Mouse (Mus musculus): ENCODE results near the gene Sec16a. TPM values are rescaled to one million over a fixed set of nuclear protein-coding genes. Genes with fewer than 3 reads are reported as not detected.

Gene Sec16a
- polyA plus RNA-seq, 1 experiment: 69.0 TPM

GRCm38 (mm10) chr2:26485710-26486109, 40.7 kb upstream of the Sec16a start:
- no peak overlapping the region for H3K4me3 ChIP-seq (replicated peaks; ENCODE audit: extremely low read depth, low read depth, low read length)
- WGBS: 41% methylated on average over 7 of the region's 7 CpGs
- peaks cover 67% of the 10 kb centered on the region for H3K4me1 ChIP-seq (ENCODE audit: control insufficient read depth, insufficient read depth, low read length)
- no peak for TF ChIP-seq POLR2A (IDR thresholded peaks at IDR 0.05; ENCODE audit: borderline replicate concordance, extremely low read depth, low read depth, low read length)
- no peak for TF ChIP-seq CTCF (IDR thresholded peaks at IDR 0.05; ENCODE audit: insufficient read depth, low read length)
- DNase-seq: no peak

GRCm38 (mm10) chr2:26485278-26485677, 40.3 kb upstream of the Sec16a start:
- no peak for DNase-seq
- peaks cover 64% of the 10 kb centered on the region for H3K4me1 ChIP-seq (ENCODE audit: control insufficient read depth, insufficient read depth, low read length)
- no peak overlapping the region for H3K4me3 ChIP-seq (replicated peaks; ENCODE audit: extremely low read depth, low read depth, low read length)
- TF ChIP-seq POLR2A (IDR thresholded peaks at IDR 0.05; ENCODE audit: borderline replicate concordance, extremely low read depth, low read depth, low read length) (no peak), CTCF (IDR thresholded peaks at IDR 0.05; ENCODE audit: insufficient read depth, low read length) (no peak)
- 62% methylated on average over 9 of the region's 9 CpGs for WGBS

GRCm38 (mm10) chr2:26484169-26484568, 39.2 kb upstream of the Sec16a start:
- peaks cover 58% of the 10 kb centered on the region for H3K4me1 ChIP-seq (ENCODE audit: control insufficient read depth, insufficient read depth, low read length)
- DNase-seq: no peak
- 81% methylated on average over 10 of the region's 10 CpGs for WGBS
- H3K4me3 ChIP-seq (replicated peaks; ENCODE audit: extremely low read depth, low read depth, low read length): no peak overlapping the region
- TF ChIP-seq POLR2A (IDR thresholded peaks at IDR 0.05; ENCODE audit: borderline replicate concordance, extremely low read depth, low read depth, low read length) (no peak), CTCF (IDR thresholded peaks at IDR 0.05; ENCODE audit: insufficient read depth, low read length) (no peak)

- WGBS: 30% methylated on average over 13 of the region's 13 CpGs
- H3K4me3 ChIP-seq (replicated peaks; ENCODE audit: extremely low read depth, low read depth, low read length): no peak overlapping the region
- no peak for DNase-seq
- TF ChIP-seq CTCF (IDR thresholded peaks at IDR 0.05; ENCODE audit: insufficient read depth, low read length) (no peak), POLR2A (IDR thresholded peaks at IDR 0.05; ENCODE audit: borderline replicate concordance, extremely low read depth, low read depth, low read length) (no peak)
- H3K4me1 ChIP-seq (ENCODE audit: control insufficient read depth, insufficient read depth, low read length): peaks cover 50% of the 10 kb centered on the region
These were observed 38.3 kb upstream of the Sec16a start for GRCm38 (mm10) chr2:26483230-26483869.

GRCm38 (mm10) chr2:26482824-26483223, 37.8 kb upstream of the Sec16a start:
- WGBS: 50% methylated on average over 3 of the region's 3 CpGs
- H3K4me1 ChIP-seq (ENCODE audit: control insufficient read depth, insufficient read depth, low read length): peaks cover 45% of the 10 kb centered on the region
- DNase-seq: no peak

GRCm38 (mm10) chr2:26481724-26482495, 36.9 kb upstream of the Sec16a start:
- H3K4me3 ChIP-seq (replicated peaks; ENCODE audit: extremely low read depth, low read depth, low read length): no peak overlapping the region
- TF ChIP-seq POLR2A (IDR thresholded peaks at IDR 0.05; ENCODE audit: borderline replicate concordance, extremely low read depth, low read depth, low read length): no peak
- TF ChIP-seq CTCF (IDR thresholded peaks at IDR 0.05; ENCODE audit: insufficient read depth, low read length): no peak
- H3K4me1 ChIP-seq (ENCODE audit: control insufficient read depth, insufficient read depth, low read length): peaks cover 36% of the 10 kb centered on the region

More at GRCm38 (mm10) chr2:26482824-26483223, 37.8 kb upstream of the Sec16a start:
- no peak overlapping the region for H3K4me3 ChIP-seq (replicated peaks; ENCODE audit: extremely low read depth, low read depth, low read length)
- TF ChIP-seq CTCF (IDR thresholded peaks at IDR 0.05; ENCODE audit: insufficient read depth, low read length) (no peak), POLR2A (IDR thresholded peaks at IDR 0.05; ENCODE audit: borderline replicate concordance, extremely low read depth, low read depth, low read length) (no peak)

GRCm38 (mm10) chr2:26480911-26481310, 35.9 kb upstream of the Sec16a start:
- peaks cover 38% of the 10 kb centered on the region for H3K4me1 ChIP-seq (ENCODE audit: control insufficient read depth, insufficient read depth, low read length)
- WGBS: 88% methylated on average over 12 of the region's 12 CpGs
- DNase-seq: no peak
- TF ChIP-seq CTCF (IDR thresholded peaks at IDR 0.05; ENCODE audit: insufficient read depth, low read length): no peak
- TF ChIP-seq POLR2A (IDR thresholded peaks at IDR 0.05; ENCODE audit: borderline replicate concordance, extremely low read depth, low read depth, low read length): no peak
- no peak overlapping the region for H3K4me3 ChIP-seq (replicated peaks; ENCODE audit: extremely low read depth, low read depth, low read length)

More at GRCm38 (mm10) chr2:26481724-26482495, 36.9 kb upstream of the Sec16a start:
- DNase-seq: no peak
- WGBS: 66% methylated on average over 10 of the region's 10 CpGs

- DNase-seq: no peak
- TF ChIP-seq POLR2A (IDR thresholded peaks at IDR 0.05; ENCODE audit: borderline replicate concordance, extremely low read depth, low read depth, low read length): no peak
- no peak for TF ChIP-seq CTCF (IDR thresholded peaks at IDR 0.05; ENCODE audit: insufficient read depth, low read length)
- 71% methylated on average over 2 of the region's 2 CpGs for whole genome bisulfite sequencing
- Histone ChIP-seq H3K4me1 (ENCODE audit: control insufficient read depth, insufficient read depth, low read length) (peaks cover 35% of the 10 kb centered on the region), H3K4me3 (replicated peaks; ENCODE audit: extremely low read depth, low read depth, low read length) (no peak overlapping the region)
These were observed 33.7 kb upstream of the Sec16a start for GRCm38 (mm10) chr2:26478685-26479205.

- TF ChIP-seq POLR2A (IDR thresholded peaks at IDR 0.05; ENCODE audit: borderline replicate concordance, extremely low read depth, low read depth, low read length): no peak
- no peak for TF ChIP-seq CTCF (IDR thresholded peaks at IDR 0.05; ENCODE audit: insufficient read depth, low read length)
- 95% methylated on average over 7 of the region's 7 CpGs for WGBS
- Histone ChIP-seq H3K4me1 (ENCODE audit: control insufficient read depth, insufficient read depth, low read length) (peaks cover 28% of the 10 kb centered on the region), H3K4me3 (replicated peaks; ENCODE audit: extremely low read depth, low read depth, low read length) (no peak overlapping the region)
- DNase-seq: no peak
These were observed 32.9 kb upstream of the Sec16a start for GRCm38 (mm10) chr2:26477911-26478310.
